10 mouse cellular contexts compared by ENCODE assay signal in the genomic region with DNA sequence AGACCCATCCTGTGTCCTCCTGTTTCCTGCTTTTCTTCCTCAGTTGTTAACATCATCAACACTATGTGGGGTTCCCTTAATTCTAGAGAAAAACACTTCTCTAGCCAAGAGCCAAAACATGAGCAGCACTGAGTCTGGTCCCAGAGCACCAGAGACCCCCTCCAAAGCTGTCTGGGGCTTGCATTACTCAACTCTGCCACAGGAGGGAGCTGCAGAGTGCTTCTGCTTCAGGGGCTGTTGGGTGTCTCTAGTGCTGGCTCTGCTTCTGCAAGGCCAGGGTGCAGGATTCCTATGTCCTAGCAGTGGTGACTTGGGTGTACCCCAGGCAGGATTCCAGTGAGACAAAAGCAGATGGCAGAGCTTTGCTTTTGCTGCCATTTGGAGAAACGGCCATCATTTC.
DNase-seq lines count a peak whose midpoint lies in the region; ATAC-seq and TF ChIP-seq lines count a peak whose summit lies in the region.
"Had no signal": no experiment of that assay in that cellular context is flagged by ENCODE, and none has a peak within 500 bp of the region (broad histone marks: within the 10 kb centered on the region; RNA-seq: fewer than 3 reads in every experiment).

No protein-coding gene starts in this region.

- ATAC-seq in liver, embryonic 12.5 days: no peak

- H3K4me3 ChIP-seq in cerebellum, adult 2 months (replicated peaks; ENCODE audit: insufficient read depth, low read depth, low read length): no peak overlapping the region
- H3K4me3 ChIP-seq in liver, embryonic 12.5 days: no peak overlapping the region
- H3K4me3 ChIP-seq: limb, embryonic 12.5 days had no signal

- WGBS in cerebellum, adult 2 months: 58% methylated on average over 1 of the region's 1 CpGs
- WGBS in liver, embryonic 12.5 days (ENCODE audit: insufficient replicate concordance): 72% methylated on average over 1 of the region's 1 CpGs

- no peaks in the 10 kb centered on the region for H3K27me3 ChIP-seq in cerebellum, adult 2 months (ENCODE audit: control insufficient read depth, insufficient read depth, low read length)
- H3K27me3 ChIP-seq in liver, embryonic 12.5 days (replicated peaks): 0 out of 2 replicates have a peak, but pooled peaks cover 6% of the 10 kb centered on the region

- peak in 1 of 2 experiments; percentile 47 for DNase-seq in cerebellum, adult 2 months
- DNase-seq in cerebellum, adult 9-11 months: no peak
- DNase-seq in liver: peak; percentile 8
- no peak for DNase-seq in brain, embryonic 14.5 days (ENCODE audit: low read depth)
- DNase-seq in left cerebral cortex, postnatal 4 days: peak; percentile 49
- DNase-seq in thymus, postnatal 0 days (ENCODE audit: low spot score): peak; percentile 12
- DNase-seq in urinary bladder, adult 2 months (ENCODE audit: low spot score): no peak

- H3K4me1 ChIP-seq in cerebellum, adult 2 months (ENCODE audit: control insufficient read depth, insufficient read depth, low read length): peaks cover 15% of the 10 kb centered on the region
- H3K4me1 ChIP-seq in liver, embryonic 12.5 days: no peaks in the 10 kb centered on the region

- peak; percentile 68 for TF ChIP-seq CTCF in cerebellum, adult 2 months (IDR thresholded peaks at IDR 0.05; ENCODE audit: borderline replicate concordance, insufficient read depth, low read depth, low read length)
- TF ChIP-seq CTCF in brain, embryonic 14.5 days (IDR thresholded peaks at IDR 0.05; ENCODE audit: borderline replicate concordance, extremely low read depth, insufficient read depth, insufficient read length): peak; percentile 66

- intact Hi-C loops in left cerebral cortex, postnatal 4 days (cut with DNase I): no loop called here

- H3K36me3 ChIP-seq in liver, embryonic 12.5 days: no peaks in the 10 kb centered on the region
- H3K36me3 ChIP-seq: G1E; limb, embryonic 12.5 days had no signal

- no peak overlapping the region for H3K4me2 ChIP-seq in liver, embryonic 12.5 days
- H3K4me2 ChIP-seq: limb, embryonic 12.5 days had no signal

- TF ChIP-seq POLR2A in cerebellum, adult 2 months (IDR thresholded peaks at IDR 0.05; ENCODE audit: borderline replicate concordance, insufficient read depth, low read length): no peak
- no peak for TF ChIP-seq POLR2A in brain, embryonic 14.5 days (IDR thresholded peaks at IDR 0.05; ENCODE audit: borderline replicate concordance, extremely low read depth, insufficient read depth, insufficient read length, poor library complexity, severe bottlenecking)

- no peak overlapping the region for H3K9ac ChIP-seq in liver, embryonic 12.5 days
- H3K9ac ChIP-seq: limb, embryonic 12.5 days had no signal

- H3K27ac ChIP-seq in cerebellum, adult 2 months (ENCODE audit: insufficient read depth, low read length): no peak overlapping the region
- no peak overlapping the region for H3K27ac ChIP-seq in liver, embryonic 12.5 days
- H3K27ac ChIP-seq: limb, embryonic 12.5 days had no signal

- no peaks in the 10 kb centered on the region for H3K9me3 ChIP-seq in liver, embryonic 12.5 days (replicated peaks)
- H3K9me3 ChIP-seq: limb, embryonic 12.5 days had no signal

Comparison
In these comparisons a context has a peak if more than half of its experiments do, and no peak if none do; other contexts are left out.
1. DNase-seq: peak in liver (single experiment), left cerebral cortex, postnatal 4 days (single experiment) and thymus, postnatal 0 days (single experiment); none in cerebellum, adult 9-11 months (single experiment), brain, embryonic 14.5 days (single experiment) and urinary bladder, adult 2 months (single experiment).